Mouse (Mus musculus) layer of hippocampus, adult 9-11 months (tissue): ENCODE measurements around the gene Chchd3.

ENCODE experiments used
- DNase-seq: peaks from one replicate; pipeline ENCODE4 v3.0.0; 2022

The Chchd3 gene

GRCm38 (mm10) chr6:33059735-33060576 lies at the start of gene Chchd3:
Gene Chchd3 (minus strand): TSS chr6:33060260.
- DNase-seq, result peak; percentile 99

GRCm38 (mm10) chr6:33104661-33105060 lies 44.6 kb upstream of the Chchd3 start:
- peak; percentile 71 for DNase-seq

GRCm38 (mm10) chr6:33098903-33099302 lies 38.8 kb upstream of the Chchd3 start:
- no peak for DNase-seq

- no peak for DNase-seq
Measured at GRCm38 (mm10) chr6:33094671-33095233, 34.7 kb upstream of the Chchd3 start.

GRCm38 (mm10) chr6:33080186-33080585 lies 20.1 kb upstream of the Chchd3 start:
- DNase-seq, result no peak

GRCm38 (mm10) chr6:33078260-33078936 lies 18.3 kb upstream of the Chchd3 start:
- DNase-seq, result no peak

- DNase-seq, result no peak
Measured at GRCm38 (mm10) chr6:33066462-33066861, 6.4 kb upstream of the Chchd3 start.

- DNase-seq, result no peak
Measured at GRCm38 (mm10) chr6:33059276-33059675, 784 bp downstream of the Chchd3 start.

- DNase-seq, result no peak
Measured at GRCm38 (mm10) chr6:33056392-33056791, 3.7 kb downstream of the Chchd3 start.

GRCm38 (mm10) chr6:33055663-33056062 lies 4.4 kb downstream of the Chchd3 start:
- no peak for DNase-seq

- no peak for DNase-seq
Measured at GRCm38 (mm10) chr6:33054946-33055345, 5.1 kb downstream of the Chchd3 start.

GRCm38 (mm10) chr6:33051642-33052041 lies 8.4 kb downstream of the Chchd3 start:
- DNase-seq, result no peak

GRCm38 (mm10) chr6:33049705-33050420 lies 10.2 kb downstream of the Chchd3 start:
- DNase-seq, result no peak

- DNase-seq, result no peak
Measured at GRCm38 (mm10) chr6:33043480-33043879, 16.6 kb downstream of the Chchd3 start.

- no peak for DNase-seq
Measured at GRCm38 (mm10) chr6:33042880-33043279, 17.2 kb downstream of the Chchd3 start.

- DNase-seq, result no peak
Measured at GRCm38 (mm10) chr6:33041978-33042377, 18.1 kb downstream of the Chchd3 start.

- DNase-seq, result no peak
Measured at GRCm38 (mm10) chr6:33040360-33041090, 19.5 kb downstream of the Chchd3 start.

- DNase-seq, result no peak
Measured at GRCm38 (mm10) chr6:33032543-33032942, 27.5 kb downstream of the Chchd3 start.

- DNase-seq, result no peak
Measured at GRCm38 (mm10) chr6:33031631-33032030, 28.4 kb downstream of the Chchd3 start.

- no peak for DNase-seq
Measured at GRCm38 (mm10) chr6:33028296-33028695, 31.8 kb downstream of the Chchd3 start.

GRCm38 (mm10) chr6:33025041-33025440 lies 35.0 kb downstream of the Chchd3 start:
- DNase-seq, result no peak

GRCm38 (mm10) chr6:33004607-33005006 lies 55.5 kb downstream of the Chchd3 start:
- peak; percentile 63 for DNase-seq
